28 mouse cellular contexts compared by ENCODE assay signal in the genomic region with DNA sequence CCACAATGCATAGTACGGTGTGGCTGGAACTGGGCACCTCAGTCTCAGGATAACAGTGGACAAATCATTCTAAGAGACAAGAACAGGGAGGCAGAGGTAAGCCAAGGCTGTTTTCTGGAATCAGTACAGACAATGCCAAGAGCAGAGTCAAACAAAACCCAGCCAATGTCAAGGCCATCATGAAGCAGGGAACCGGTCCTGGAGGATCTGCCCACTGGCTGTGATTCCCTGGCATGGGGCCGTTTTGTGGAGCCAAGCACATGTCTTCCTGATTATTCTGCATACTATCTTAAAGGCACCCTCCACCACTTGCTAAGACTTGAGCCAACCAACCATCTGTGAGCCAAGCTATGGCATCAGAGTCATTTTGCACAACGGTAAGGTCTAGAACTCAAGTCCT.
A peak's percentile ranks its signal among the peaks of the same experiment; 100 is the strongest.
DNase-seq lines count a peak whose midpoint lies in the region; ATAC-seq lines count a peak whose summit lies in the region.
"Had no signal": no experiment of that assay in that cellular context is flagged by ENCODE, and none has a peak within 500 bp of the region (broad histone marks: within the 10 kb centered on the region; RNA-seq: fewer than 3 reads in every experiment).

No protein-coding gene starts in this region.

- intact Hi-C loops in gastrocnemius, postnatal 36 days (cut with DNase I), result no loop called here

- 0 out of 2 replicates have a peak, but pooled peaks cover 4% of the 10 kb centered on the region for H3K9me3 ChIP-seq in forebrain, embryonic 14.5 days (replicated peaks; ENCODE audit: control insufficient read depth, low read length)
- no peaks in the 10 kb centered on the region for H3K9me3 ChIP-seq in forebrain, embryonic 12.5 days
- H3K9me3 ChIP-seq: embryonic facial prominence, embryonic 12.5 days; hindbrain, embryonic 10.5 days; intestine, embryonic 15.5 days; liver, embryonic 13.5 days; midbrain, embryonic 12.5 days had no signal

- peak; percentile 11 for DNase-seq in adrenal gland, postnatal 14 days
- no peak for DNase-seq in adrenal gland, adult 8-10 months
- DNase-seq in forebrain, embryonic 14.5 days (ENCODE audit: low spot score), result peak; percentile 46
- peak; percentile 14 for DNase-seq in heart, adult 8-10 months (ENCODE audit: low spot score)
- no peak for DNase-seq in heart, postnatal 4 days
- DNase-seq in adrenal gland, postnatal 36 days, result peak; percentile 13 to 19
- DNase-seq in gastrocnemius, postnatal 36 days, result no peak
- DNase-seq: embryo, embryonic 11 days; kidney, adult 2 months; kidney, postnatal 36 days; liver, embryonic 13.5 days; lung, adult 18-20 months; lung, postnatal 4 days; retina, postnatal 1 day; right cerebral cortex, postnatal 14 days; thymus, postnatal 4 days had no signal

- 78% methylated on average over 4 of the region's 4 CpGs for WGBS in forebrain, embryonic 14.5 days
- WGBS in forebrain, embryonic 12.5 days, result 89% methylated on average over 4 of the region's 4 CpGs

- H3K4me3 ChIP-seq in forebrain, embryonic 14.5 days (ENCODE audit: low read depth, low read length), result no peak overlapping the region
- no peak overlapping the region for H3K4me3 ChIP-seq in forebrain, embryonic 12.5 days (replicated peaks)
- H3K4me3 ChIP-seq: embryonic facial prominence, embryonic 12.5 days; hindbrain, embryonic 10.5 days; intestine, embryonic 15.5 days; layer of hippocampus, adult 2 months; left cerebral cortex, adult 2 months; liver, embryonic 13.5 days; megakaryocyte, embryonic 14.5 days; midbrain, embryonic 12.5 days had no signal

- no peak overlapping the region for H3K4me2 ChIP-seq in forebrain, embryonic 14.5 days (ENCODE audit: low read length)
- no peak overlapping the region for H3K4me2 ChIP-seq in forebrain, embryonic 12.5 days
- H3K4me2 ChIP-seq: embryonic facial prominence, embryonic 12.5 days; heart, embryonic 11.5 days; intestine, embryonic 15.5 days; liver, embryonic 13.5 days; midbrain, embryonic 12.5 days had no signal

- H3K27me3 ChIP-seq in forebrain, embryonic 14.5 days (replicated peaks; ENCODE audit: control insufficient read depth, insufficient read depth, low read length), result no peaks in the 10 kb centered on the region
- no peaks in the 10 kb centered on the region for H3K27me3 ChIP-seq in forebrain, embryonic 12.5 days
- H3K27me3 ChIP-seq: embryonic facial prominence, embryonic 12.5 days; intestine, embryonic 15.5 days; liver, embryonic 13.5 days; megakaryocyte, embryonic 14.5 days; midbrain, embryonic 12.5 days; Patski had no signal

- ATAC-seq in forebrain, embryonic 14.5 days, result no peak
- ATAC-seq in forebrain, embryonic 12.5 days (ENCODE audit: low FRiP score), result no peak
- ATAC-seq: hindbrain, embryonic 16.5 days; intestine, embryonic 15.5 days; lung, postnatal 0 days; Patski had no signal

- H3K27ac ChIP-seq in forebrain, embryonic 14.5 days (ENCODE audit: low read depth, low read length), result no peak overlapping the region
- no peak overlapping the region for H3K27ac ChIP-seq in forebrain, embryonic 12.5 days
- H3K27ac ChIP-seq: embryonic facial prominence, embryonic 12.5 days; hindbrain, embryonic 10.5 days; intestine, embryonic 15.5 days; layer of hippocampus, adult 2 months; left cerebral cortex, adult 2 months; liver, embryonic 13.5 days; midbrain, embryonic 12.5 days had no signal

- H3K36me3 ChIP-seq in forebrain, embryonic 14.5 days (ENCODE audit: control insufficient read depth, insufficient read depth, low read length), result no peaks in the 10 kb centered on the region
- H3K36me3 ChIP-seq in forebrain, embryonic 12.5 days (replicated peaks), result no peaks in the 10 kb centered on the region
- H3K36me3 ChIP-seq: embryonic facial prominence, embryonic 12.5 days; hindbrain, embryonic 10.5 days; intestine, embryonic 15.5 days; liver, embryonic 13.5 days; midbrain, embryonic 12.5 days had no signal

- no peak overlapping the region for H3K9ac ChIP-seq in forebrain, embryonic 14.5 days (ENCODE audit: low read length)
- H3K9ac ChIP-seq in forebrain, embryonic 12.5 days, result no peak overlapping the region
- H3K9ac ChIP-seq: embryonic facial prominence, embryonic 12.5 days; intestine, embryonic 15.5 days; liver, embryonic 13.5 days; midbrain, embryonic 12.5 days had no signal

- H3K4me1 ChIP-seq in forebrain, embryonic 14.5 days (ENCODE audit: control insufficient read depth, insufficient read depth, low read length), result peaks cover 8% of the 10 kb centered on the region; the same call in 1 of the 2 replicates
- H3K4me1 ChIP-seq in forebrain, embryonic 12.5 days, result peaks cover 3% of the 10 kb centered on the region; the same call in 1 of the 2 replicates
- H3K4me1 ChIP-seq: embryonic facial prominence, embryonic 12.5 days; hindbrain, embryonic 10.5 days; intestine, embryonic 15.5 days; liver, embryonic 13.5 days; megakaryocyte, embryonic 14.5 days had no signal

Comparison
In these comparisons a context has a peak if more than half of its experiments do, and no peak if none do; other contexts are left out.
1. DNase-seq: peak in adrenal gland, postnatal 14 days (single experiment), forebrain, embryonic 14.5 days (single experiment), heart, adult 8-10 months (single experiment) and adrenal gland, postnatal 36 days (2 of 2); none in adrenal gland, adult 8-10 months (single experiment), heart, postnatal 4 days (single experiment) and gastrocnemius, postnatal 36 days (0 of 2).